Mouse (Mus musculus) myocyte (in vitro differentiated cells): ENCODE data around the gene Hcfc2.

Experiments used
- CEBPB ChIP-seq: IDR thresholded peaks from 2 replicates; pipeline ENCODE4 v1.6.1; 2011; ENCODE audit warnings: mild to moderate bottlenecking, moderate library complexity; ENCODE audit not compliant: poor library complexity, insufficient read depth, severe bottlenecking
- E2F4 ChIP-seq: IDR thresholded peaks from one replicate; pipeline ENCODE4 v1.6.1; 2011; ENCODE audit warnings: mild to moderate bottlenecking, control low read depth, moderate library complexity; ENCODE audit not compliant: insufficient read depth
- MAX ChIP-seq: IDR thresholded peaks from one replicate; pipeline ENCODE4 v1.6.1; 2011; ENCODE audit warnings: low read depth, mild to moderate bottlenecking, control low read depth
- MYOD1 ChIP-seq, 3 experiments: IDR thresholded peaks; one replicate each; pipeline ENCODE4 v1.6.1; 2011; ENCODE audit warnings: control low read depth in 2 of 3, low read depth in 2 of 3, mild to moderate bottlenecking in 2 of 3, moderate library complexity in 1 of 3; ENCODE audit not compliant: insufficient read length in 2 of 3, control insufficient read depth in 1 of 3
- MYOG ChIP-seq, 3 experiments: IDR thresholded peaks; one replicate each; pipeline ENCODE4 v1.6.1; 2011; ENCODE audit warnings: control low read depth in 2 of 3, low read depth in 2 of 3, mild to moderate bottlenecking in 2 of 3; ENCODE audit not compliant: insufficient read length in 2 of 3, control insufficient read depth in 1 of 3, insufficient read depth in 1 of 3
- POLR2A ChIP-seq: IDR thresholded peaks from one replicate; pipeline ENCODE4 v1.6.1; 2011; ENCODE audit warnings: low read depth, mild to moderate bottlenecking, control low read depth, moderate library complexity; ENCODE audit not compliant: insufficient read length
- POLR2AphosphoS2 ChIP-seq: IDR thresholded peaks from one replicate; pipeline ENCODE4 v1.6.1; 2011; ENCODE audit warnings: low read depth, control low read depth; ENCODE audit not compliant: insufficient read length
- REST ChIP-seq: IDR thresholded peaks from one replicate; pipeline ENCODE4 v1.6.1; 2011; ENCODE audit warnings: mild to moderate bottlenecking, control low read depth, moderate library complexity; ENCODE audit not compliant: insufficient read depth, insufficient read length
- SRF ChIP-seq: IDR thresholded peaks from one replicate; pipeline ENCODE4 v1.6.1; 2011; ENCODE audit warnings: low read depth; ENCODE audit not compliant: control insufficient read depth, insufficient read length
- TCF12 ChIP-seq: IDR thresholded peaks from one replicate; pipeline ENCODE4 v1.6.1; 2011; ENCODE audit warnings: mild to moderate bottlenecking, control low read depth; ENCODE audit not compliant: poor library complexity, insufficient read depth, severe bottlenecking
- TCF3 ChIP-seq: IDR thresholded peaks from one replicate; pipeline ENCODE4 v1.6.1; 2011; ENCODE audit warnings: low read depth, control low read depth; ENCODE audit not compliant: insufficient read length
- USF1 ChIP-seq: IDR thresholded peaks from one replicate; pipeline ENCODE4 v1.6.1; 2011; ENCODE audit warnings: low read depth, mild to moderate bottlenecking, control low read depth, moderate library complexity

- TF ChIP-seq POLR2A (no peak), MAX (no peak), TCF3 (no peak), TCF12 (no peak), POLR2AphosphoS2 (no peak), USF1 (no peak), MYOD1 (IDR thresholded peaks at IDR 0.05; ENCODE audit: control insufficient read depth in 1 of 3, insufficient read length in 2 of 3, low read depth in 2 of 3) (no peak), E2F4 (no peak), MYOG (IDR thresholded peaks at IDR 0.05; ENCODE audit: control insufficient read depth in 1 of 3, insufficient read depth in 1 of 3, insufficient read length in 2 of 3, low read depth in 2 of 3) (no peak), SRF (no peak), CEBPB (no peak), REST (no peak)
These were observed 45.9 kb downstream of the Hcfc2 start for GRCm38 (mm10) chr10:82741876-82742275.
